Mouse (Mus musculus) urinary bladder, adult 18-20 months (tissue): ENCODE measurements around the gene A030014E15Rik.
"Not testable (repeated sequence)": the region's sequence is repeated elsewhere in the genome, so short reads cannot be mapped to it uniquely, and the experiment has no call there.

Experiments used
- DNase-seq, 2 experiments: peaks; one replicate each; pipeline ENCODE4 v3.0.0; 2022; ENCODE audit warnings: low spot score in 2 of 2, mixed read lengths in 2 of 2

The A030014E15Rik gene

DNA sequence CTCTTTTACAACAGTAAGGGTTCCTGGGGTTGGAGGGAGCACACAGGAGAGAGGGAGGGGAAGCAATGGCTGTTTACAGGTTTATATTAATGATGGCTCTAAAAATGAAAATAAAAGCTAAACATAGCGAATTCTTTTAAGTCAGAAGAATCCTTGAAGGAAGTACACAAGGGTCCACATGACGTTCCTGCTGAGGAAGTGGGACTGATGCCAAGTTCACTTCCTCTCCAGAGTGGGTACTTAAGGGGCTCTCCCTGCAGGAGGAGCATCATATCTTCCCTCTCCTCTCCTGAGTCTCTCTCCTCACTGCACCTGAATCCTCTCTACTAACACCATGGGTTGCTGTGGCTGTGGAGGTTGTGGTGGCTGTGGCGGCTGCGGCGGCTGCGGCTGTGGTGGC lies at the start of gene A030014E15Rik:
A030014E15Rik (plus strand) TSS at position 268 of the 400 bp plus-strand sequence.
- no peak for DNase-seq

DNA sequence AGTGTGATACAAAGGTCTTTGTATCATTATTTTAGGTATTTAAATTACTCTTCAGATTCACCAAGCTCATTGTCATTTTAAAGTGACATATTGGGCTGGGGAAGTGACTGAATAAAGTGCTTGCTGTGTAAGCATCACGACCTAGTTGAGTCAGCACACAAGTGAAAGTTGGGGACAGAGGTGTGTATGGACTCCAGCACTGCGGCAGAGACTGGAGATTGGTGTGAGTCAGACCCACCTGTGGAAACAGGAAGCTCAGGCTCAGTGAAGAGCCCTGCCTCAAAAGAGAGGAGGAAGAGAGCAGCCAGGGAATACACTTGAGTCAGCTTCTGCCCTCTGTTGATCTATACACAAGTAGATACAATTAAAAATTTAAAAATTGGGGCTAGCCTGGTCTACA lies 45.5 kb upstream of the A030014E15Rik start:
- DNase-seq, result no peak

DNA sequence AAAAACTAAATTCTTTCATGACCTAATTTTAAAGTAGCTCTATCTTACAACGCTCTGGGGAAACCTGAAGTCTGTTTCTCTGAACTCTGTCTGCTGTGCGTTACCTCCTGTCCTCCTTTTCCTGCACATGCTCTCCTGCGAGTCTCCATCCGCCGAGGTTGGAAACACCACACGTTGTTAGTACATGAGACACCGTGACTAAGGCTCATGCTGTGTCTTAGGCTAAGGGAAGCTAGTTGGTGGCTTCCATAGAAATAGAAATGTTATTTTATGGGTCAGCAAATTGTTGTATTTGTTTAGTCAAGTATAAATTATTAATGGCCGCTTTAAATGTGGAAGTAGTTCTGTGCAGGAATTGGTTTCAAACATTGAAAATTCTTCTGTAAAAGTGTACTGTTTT lies 44.5 kb upstream of the A030014E15Rik start:
- no peak for DNase-seq

DNA sequence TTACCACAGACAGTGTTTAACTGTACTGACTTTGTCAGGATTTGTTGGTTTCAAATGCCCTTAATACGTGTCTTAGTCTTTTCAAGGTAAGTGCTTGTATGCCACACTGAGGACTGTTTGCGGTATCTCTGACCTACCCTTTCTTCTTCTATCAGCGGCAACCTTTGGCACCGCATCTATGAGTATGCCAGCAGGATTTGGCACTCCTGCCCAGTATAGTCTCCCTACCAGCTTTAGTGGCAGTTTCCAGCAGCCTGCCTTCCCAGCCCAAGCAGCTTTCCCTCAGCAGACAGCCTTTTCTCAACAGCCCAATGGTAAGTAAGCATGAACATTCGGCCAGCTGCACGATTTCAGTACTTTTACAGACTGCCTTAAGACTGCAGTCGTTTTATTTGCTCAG lies 31.4 kb upstream of the A030014E15Rik start:
- no peak for DNase-seq

DNA sequence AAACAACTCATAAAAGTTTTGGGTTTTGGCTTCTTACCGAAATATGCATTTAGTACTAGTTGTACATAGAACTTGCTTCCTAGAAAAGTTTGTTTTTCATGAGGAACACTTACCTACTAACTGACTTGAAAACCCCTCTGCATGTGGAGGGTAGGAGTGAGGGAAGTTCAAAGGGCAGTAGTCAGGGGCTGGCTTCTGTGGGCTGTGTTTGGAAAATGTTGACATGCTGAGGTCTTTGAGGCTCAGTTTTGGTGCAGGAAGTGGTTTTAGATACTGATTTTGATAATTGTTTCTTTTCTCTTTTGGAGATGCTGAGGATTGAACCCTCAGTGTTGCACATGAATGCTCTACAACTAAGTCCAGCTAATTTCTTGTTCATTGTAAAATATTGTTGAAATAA lies 24.1 kb upstream of the A030014E15Rik start:
- DNase-seq, result no peak

DNA sequence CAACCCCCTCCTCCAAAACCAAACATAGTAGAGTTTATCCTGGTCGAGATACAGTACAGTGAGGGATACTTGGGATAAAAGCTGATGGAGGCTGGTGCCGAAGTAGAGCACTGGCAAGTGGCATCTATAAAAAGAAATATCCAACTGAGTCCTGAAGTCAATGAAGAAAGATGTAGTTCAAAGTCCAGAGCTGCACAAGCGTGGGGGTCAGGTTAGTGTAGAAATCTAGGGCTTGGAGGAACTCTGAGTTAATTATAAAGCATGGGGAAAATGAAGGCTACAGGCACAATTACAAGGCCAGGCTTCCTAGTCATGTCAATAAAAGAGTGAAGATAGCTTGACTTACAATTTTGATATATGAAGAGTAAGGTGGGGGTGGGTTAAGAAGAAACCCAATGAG lies 23.5 kb upstream of the A030014E15Rik start:
- no peak for DNase-seq

DNA sequence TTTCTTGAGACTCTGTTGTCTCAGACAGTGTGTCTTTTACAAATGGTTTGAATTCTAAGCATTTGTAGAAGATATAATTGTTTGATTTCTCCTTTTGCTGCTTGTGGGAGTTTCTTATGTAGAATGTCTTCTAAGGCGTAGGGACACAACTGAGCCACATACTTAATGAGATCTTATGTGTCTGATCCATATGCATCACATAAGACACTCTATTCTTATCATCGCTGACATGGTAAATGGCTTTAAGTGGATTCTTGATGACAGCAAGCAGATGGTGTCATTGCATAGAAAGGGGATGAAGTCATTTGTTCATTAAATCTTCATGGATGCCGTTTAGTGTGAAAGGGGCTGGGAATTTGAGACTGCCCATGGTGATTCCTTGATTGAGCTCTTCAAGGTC lies 18.8 kb upstream of the A030014E15Rik start:
- DNase-seq, result no peak

DNA sequence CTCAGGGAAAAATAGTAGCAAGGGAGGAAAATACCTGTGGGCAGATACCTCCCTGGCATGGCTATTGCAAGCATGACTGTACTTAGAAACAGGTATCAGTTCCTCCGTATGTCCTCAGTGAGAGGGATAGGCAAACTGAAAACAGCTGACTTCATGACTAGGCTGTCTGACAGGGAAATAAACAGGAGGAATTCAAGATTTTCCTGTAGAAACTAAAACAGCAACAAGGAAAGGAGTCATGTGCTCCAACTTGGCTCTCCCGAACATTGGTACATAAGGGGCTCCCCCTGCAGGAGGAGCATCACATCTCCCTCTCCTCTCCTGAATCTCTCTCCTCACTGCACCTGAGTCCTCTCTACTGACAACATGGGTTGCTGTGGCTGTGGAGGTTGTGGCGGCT lies 11.7 kb upstream of the A030014E15Rik start, which contains the start of gene A030005L19Rik:
A030005L19Rik (plus strand) TSS at position 301 of the 400 bp plus-strand sequence.
- DNase-seq, result no peak

DNA sequence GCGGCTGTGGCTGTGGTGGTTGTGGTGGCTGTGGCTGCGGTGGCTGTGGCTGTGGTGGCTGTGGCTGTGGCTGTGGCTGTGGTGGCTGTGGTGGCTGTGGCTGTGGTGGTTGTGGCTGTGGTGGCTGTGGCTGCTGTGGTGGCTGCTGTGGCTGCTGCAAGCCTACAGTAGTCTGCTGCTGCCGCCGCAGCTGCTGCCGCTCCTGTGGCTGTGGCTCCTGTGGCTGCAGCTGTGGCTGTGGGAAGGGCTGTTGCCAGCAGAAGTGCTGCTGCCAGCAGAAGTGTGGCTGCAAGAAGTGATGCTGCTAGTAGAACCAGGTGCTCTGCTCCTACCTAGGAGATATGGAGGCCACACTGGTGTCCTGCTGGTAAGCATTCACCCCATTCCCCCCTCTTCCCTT lies 11.3 kb upstream of the A030014E15Rik start:
- not testable (repeated sequence) for DNase-seq

DNA sequence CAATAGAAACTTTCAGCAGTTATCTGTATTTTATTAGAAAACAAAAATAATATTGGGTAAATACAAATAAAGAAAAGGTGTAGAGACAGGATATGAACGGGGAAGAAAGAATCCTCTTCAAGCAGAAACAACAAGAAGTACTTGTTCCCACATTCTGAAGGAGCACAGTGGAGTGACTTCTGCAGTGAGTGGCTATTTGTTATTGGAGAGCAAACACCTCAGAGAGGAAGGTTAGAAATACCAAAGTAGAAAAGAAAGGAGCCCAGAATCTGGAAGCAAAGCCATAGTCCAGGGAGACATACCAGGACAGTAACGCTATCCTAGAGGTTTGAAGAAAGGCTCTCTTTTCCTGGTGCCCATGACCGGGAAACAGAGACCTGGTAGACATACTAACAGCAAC lies 5.8 kb downstream of the A030014E15Rik start:
- not testable (repeated sequence) for DNase-seq

DNA sequence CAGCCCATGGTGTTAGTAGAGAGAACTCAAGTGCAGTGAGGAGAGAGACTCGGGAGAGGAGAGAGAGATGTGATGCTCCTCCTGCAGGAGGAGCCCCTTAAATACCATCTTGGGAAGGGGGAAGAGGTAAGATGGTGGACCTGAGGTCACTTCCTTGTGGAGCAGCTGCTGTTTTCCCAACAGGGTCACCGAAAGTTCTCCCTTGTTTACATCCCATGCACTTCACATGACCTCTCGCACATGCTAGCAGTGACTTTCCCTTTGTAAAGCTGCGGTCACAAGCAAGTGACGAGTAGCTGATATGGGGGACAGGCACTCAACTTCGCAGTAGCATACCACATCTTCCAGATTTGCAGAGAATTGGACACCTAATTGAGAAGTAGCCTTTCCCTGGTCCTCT lies 6.6 kb downstream of the A030014E15Rik start, which contains the start of gene Gm6217:
Gm6217 (minus strand) TSS at position 74 of the 400 bp plus-strand sequence.
- DNase-seq, result not testable (repeated sequence)

DNA sequence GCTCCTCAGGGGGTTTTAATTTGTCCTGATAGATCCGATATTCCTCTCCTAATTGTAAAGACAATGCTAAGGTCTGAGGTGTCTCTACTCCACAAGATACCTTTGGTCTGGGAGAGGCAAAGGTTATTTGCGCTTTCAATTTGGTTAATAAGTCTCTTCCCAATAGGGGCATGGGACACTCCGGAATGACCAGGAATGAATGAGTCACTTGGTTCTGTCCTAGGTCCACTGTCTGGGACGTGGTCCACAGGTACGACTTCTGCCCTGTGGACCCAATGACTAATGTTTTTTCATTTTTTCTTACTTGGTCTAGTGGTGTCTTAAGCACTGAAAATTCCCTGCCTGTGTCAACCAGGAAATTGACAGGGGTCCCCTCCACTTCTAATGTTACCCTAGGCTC lies 13.9 kb downstream of the A030014E15Rik start:
- DNase-seq, result no peak

DNA sequence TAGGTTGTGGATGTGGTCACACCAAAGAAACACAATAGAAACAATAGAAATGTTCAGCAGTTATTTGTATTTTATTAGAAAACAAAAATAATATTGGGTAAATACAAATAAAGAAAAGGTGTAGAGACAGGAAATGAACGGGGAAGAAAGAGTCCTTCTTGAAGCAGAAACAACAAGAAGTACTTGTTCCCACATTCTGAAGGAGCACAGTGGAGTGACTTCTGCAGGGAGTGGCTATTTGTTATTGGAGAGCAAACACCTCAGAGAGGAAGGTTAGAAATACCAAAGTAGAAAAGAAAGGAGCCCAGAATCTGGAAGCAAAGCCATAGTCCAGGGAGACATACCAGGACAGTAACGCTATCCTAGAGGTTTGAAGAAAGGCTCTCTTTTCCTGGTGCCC lies 17.8 kb downstream of the A030014E15Rik start:
- not testable (repeated sequence) for DNase-seq

DNA sequence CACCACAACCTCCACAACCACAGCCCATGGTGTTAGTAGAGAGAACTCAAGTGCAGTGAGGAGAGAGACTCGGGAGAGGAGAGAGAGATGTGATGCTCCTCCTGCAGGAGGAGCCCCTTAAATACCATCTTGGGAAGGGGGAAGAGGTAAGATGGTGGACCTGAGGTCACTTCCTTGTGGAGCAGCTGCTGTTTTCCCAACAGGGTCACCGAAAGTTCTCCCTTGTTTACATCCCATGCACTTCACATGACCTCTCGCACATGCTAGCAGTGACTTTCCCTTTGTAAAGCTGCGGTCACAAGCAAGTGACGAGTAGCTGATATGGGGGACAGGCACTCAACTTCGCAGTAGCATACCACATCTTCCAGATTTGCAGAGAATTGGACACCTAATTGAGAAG lies 18.6 kb downstream of the A030014E15Rik start, which contains the start of gene A030003K21Rik:
A030003K21Rik (minus strand) TSS at position 94 of the 400 bp plus-strand sequence.
- not testable (repeated sequence) for DNase-seq

DNA sequence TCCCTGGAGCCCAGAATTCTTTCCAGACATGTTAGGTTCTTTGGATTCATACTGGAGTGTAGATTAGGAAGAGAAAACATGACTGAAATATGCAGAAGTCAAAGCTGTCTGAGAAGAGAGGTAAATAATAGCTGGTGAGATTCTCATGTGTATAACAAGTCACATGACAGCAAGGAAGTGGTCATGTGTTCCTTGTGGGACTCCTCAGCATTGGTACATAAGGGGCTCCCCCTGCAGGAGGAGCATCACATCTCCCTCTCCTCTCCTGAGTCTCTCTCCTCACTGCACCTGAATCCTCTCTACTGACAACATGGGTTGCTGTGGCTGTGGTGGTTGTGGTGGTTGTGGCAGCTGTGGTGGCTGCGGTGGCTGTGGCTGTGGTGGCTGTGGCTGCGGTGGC lies 21.3 kb downstream of the A030014E15Rik start:
- not testable (repeated sequence) for DNase-seq

DNA sequence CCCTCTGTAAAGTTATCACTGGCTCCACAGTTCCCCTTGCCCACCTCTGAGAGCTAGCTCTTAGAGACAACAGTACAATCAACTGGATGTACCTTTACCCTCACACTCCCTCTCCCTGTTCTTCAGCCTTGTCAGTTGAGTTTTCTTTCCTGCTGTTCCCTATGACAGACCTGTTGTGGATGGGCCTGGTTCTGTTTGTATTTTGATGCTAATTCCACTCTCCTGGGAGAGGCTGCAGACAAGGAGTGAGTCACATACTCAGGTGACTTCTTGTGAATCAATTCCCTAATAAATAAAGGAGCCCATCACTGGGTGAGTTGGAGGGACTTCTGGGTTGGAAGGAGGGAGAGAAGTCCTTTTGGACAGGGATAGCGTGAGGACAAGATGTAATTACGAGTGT lies 23.9 kb downstream of the A030014E15Rik start:
- no peak for DNase-seq

DNA sequence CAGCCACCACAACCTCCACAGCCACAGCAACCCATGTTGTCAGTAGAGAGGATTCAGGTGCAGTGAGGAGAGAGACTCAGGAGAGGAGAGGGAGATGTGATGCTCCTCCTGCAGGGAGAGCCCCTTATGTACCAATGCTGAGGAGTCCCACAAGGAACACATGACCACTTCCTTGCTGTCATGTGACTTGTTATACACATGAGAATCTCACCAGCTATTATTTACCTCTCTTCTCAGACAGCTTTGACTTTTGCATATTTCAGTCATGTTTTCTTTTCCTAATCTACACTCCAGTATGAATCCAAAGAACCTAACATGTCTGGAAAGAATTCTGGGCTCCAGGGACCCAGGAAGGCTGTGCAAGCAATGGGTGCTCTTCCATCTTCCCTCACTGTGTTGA lies 31.2 kb downstream of the A030014E15Rik start, which contains the start of gene Gm7544:
Gm7544 (minus strand) TSS at position 101 of the 400 bp plus-strand sequence.
- not testable (repeated sequence) for DNase-seq

DNA sequence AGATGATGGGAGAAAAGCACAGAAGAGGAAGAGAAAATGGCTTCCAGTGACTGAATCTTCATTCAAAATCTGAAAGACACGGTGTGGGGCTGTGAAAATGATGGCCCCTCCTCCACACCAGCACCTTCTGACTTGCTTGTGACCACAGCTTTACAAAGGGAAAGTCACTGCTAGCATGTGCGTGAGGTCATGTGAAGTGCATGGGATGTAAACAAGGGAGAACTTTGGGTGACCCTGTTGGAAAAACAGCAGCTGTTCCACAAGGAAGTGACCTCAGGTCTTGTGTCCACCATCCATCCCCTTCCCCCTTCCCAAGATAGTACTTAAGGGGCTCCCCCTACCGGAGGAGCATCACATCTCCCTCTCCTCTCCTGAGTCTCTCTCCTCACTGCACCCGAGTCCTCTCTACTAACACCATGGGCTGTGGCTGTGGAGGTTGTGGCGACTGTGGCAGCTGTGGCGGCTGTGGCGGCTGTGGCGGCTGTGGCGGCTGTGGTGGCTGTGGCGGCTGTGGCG lies 35.2 kb downstream of the A030014E15Rik start, which contains the start of gene Gm47955:
Gm47955 (plus strand) TSS at position 417 of the 516 bp plus-strand sequence.
- no peak for DNase-seq

DNA sequence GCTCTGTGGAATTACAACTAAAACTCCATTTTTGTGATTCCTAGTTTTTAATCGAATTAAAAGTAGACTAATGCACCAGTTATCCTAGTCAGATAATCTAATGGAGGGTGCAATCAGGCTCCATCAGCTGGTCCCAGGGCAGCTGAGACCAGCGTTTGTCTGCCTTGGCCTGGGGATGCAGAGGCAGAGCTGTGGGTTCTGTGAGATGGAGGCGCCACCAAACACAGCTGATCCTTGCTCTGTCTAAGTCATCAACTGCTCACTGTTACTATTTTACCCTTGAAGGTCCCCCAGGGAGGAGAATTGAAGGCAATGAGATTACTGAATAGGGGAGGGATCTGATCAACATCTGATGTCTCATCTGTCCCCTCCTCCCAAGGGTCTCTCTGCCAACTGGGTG lies 41.7 kb downstream of the A030014E15Rik start:
- no peak for DNase-seq

DNA sequence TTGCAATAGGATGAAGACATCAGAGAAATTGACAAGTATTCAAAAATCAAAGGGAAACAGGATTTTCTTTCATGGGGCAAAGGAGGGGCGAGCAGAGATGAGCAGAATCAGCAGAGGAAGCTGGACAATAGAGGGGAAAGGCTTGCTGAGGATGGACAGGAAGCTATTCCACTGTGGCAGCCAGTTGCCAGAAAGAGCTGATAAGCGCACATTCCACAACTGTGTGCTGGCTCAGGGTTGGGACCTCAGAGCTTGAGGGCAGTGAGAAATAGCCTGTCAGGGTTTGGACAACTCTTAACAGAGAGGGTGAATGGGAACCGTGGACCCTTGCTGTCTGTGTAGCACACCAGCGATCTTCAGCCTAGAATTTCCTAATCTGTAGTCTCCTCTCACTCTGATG lies 47.3 kb downstream of the A030014E15Rik start:
- DNase-seq, result peak in 1 of 2 experiments; percentile 7

DNA sequence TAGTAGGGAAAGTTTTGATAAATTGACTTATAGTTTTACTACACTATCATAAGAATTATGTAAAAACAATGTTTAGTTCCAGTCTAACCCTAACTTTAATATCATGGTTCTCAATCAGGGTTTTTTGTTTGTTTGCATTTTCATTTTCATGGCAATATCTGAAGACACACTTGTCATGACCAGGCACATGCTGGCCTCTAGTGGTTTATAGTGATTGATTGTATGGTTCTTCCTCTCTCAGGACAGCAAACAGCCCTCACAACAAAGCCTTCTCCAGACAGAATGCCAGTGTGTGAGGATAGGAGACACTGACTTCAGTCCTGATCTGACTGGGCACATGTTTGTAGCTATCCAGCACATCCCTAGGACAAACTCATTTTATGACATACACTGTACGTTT lies 48.5 kb downstream of the A030014E15Rik start:
- DNase-seq, result no peak

DNA sequence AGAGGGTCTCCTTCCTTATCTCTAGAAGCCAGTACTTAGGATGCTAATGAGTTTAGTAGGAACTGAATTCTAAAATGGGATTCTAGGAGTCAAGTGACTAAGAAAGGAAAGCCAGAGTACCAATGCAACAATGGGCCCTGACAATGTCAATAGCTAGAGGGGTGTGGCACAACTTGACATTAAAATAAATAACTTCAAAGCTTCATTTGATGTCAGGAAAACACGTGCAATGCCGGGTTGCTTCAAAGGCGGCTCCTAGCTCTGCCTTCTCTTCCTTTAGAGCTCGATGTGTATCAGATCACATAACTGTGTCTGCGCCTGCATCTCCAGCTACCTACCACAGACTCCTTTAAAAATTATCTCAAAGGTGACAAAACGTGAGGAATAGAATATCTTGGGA lies 49.2 kb downstream of the A030014E15Rik start:
- DNase-seq, result no peak

DNA sequence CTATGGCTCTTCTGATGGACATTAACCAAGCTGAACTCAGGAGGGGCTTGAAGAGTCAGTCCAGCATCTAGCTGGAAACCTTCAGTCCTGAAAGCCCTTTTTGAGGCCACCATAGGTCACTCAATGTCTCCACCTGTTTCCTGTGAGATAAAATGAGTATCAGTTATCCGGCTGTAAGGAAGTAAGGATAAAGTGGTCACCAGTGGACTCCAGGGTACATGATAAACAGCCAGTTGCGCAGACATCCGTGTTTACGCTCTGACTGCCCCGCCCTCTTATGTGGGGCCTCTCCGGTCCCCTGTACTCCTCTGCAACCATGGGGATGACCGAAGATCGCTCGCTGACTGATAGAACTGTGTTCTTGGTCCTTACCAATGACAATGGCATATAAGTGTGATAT lies 49.6 kb downstream of the A030014E15Rik start:
- no peak for DNase-seq
